Mouse (Mus musculus): ENCODE results near the gene Lhfpl2. TPM values are rescaled to one million over a fixed set of nuclear protein-coding genes. Genes with fewer than 3 reads are reported as not detected.

Lhfpl2 gene
- polyA plus RNA-seq, 1 experiment from 2014 or later = 6.8 TPM

- no peak overlapping the region for H3K4me2 ChIP-seq (replicated peaks; ENCODE audit: low read depth)
- DNase-seq (ENCODE audit: low spot score) (no peak), ATAC-seq (ENCODE audit: low FRiP score, low TSS enrichment) (no peak)
- no peak overlapping the region for H3K9ac ChIP-seq (ENCODE audit: low read length)
- no peak overlapping the region; the same call in 1 of the 2 replicates for H3K27ac ChIP-seq (replicated peaks)
- H3K36me3 ChIP-seq (ENCODE audit: control insufficient read depth, insufficient read depth, low read length) = no peaks in the 10 kb centered on the region
- H3K9me3 ChIP-seq (ENCODE audit: control insufficient read depth, low read length) = no peaks in the 10 kb centered on the region
- H3K27me3 ChIP-seq (ENCODE audit: control insufficient read depth, insufficient read depth, low read length) = no peaks in the 10 kb centered on the region
- TF ChIP-seq CTCF (IDR thresholded peaks at IDR 0.05; ENCODE audit: low read depth) (no peak), EP300 (optimal IDR thresholded peaks at IDR 0.05) (no peak)
- H3K4me1 ChIP-seq (replicated peaks; ENCODE audit: control insufficient read depth, insufficient read depth) = no peaks in the 10 kb centered on the region; the same call in 1 of the 2 replicates
- H3K4me3 ChIP-seq (ENCODE audit: low read depth, low read length) = no peak overlapping the region
- WGBS = 46% methylated on average over 11 of the region's 11 CpGs
Observed at GRCm38 (mm10) chr13:94178401-94179040, 120.9 kb downstream of the Lhfpl2 start.

GRCm38 (mm10) chr13:94180477-94181420, 123.2 kb downstream of the Lhfpl2 start:
- H3K4me2 ChIP-seq (replicated peaks; ENCODE audit: low read depth) = no peak overlapping the region
- WGBS = 74% methylated on average over 5 of the region's 5 CpGs
- no peaks in the 10 kb centered on the region for H3K4me1 ChIP-seq (replicated peaks; ENCODE audit: control insufficient read depth, insufficient read depth)
- no peaks in the 10 kb centered on the region for H3K27me3 ChIP-seq (ENCODE audit: control insufficient read depth, insufficient read depth, low read length)
- H3K36me3 ChIP-seq (ENCODE audit: control insufficient read depth, insufficient read depth, low read length) = no peaks in the 10 kb centered on the region
- peak; percentile 87 for ATAC-seq (ENCODE audit: low FRiP score, low TSS enrichment)
- no peaks in the 10 kb centered on the region for H3K9me3 ChIP-seq (ENCODE audit: control insufficient read depth, low read length)
- H3K4me3 ChIP-seq (ENCODE audit: low read depth, low read length) = no peak overlapping the region
- DNase-seq (ENCODE audit: low spot score) = no peak
- H3K27ac ChIP-seq (replicated peaks) = no peak overlapping the region
- no peak overlapping the region for H3K9ac ChIP-seq (ENCODE audit: low read length)
- TF ChIP-seq CTCF (IDR thresholded peaks at IDR 0.05; ENCODE audit: low read depth) (no peak), EP300 (optimal IDR thresholded peaks at IDR 0.05) (no peak)

GRCm38 (mm10) chr13:94182026-94182425, 124.4 kb downstream of the Lhfpl2 start:
- TF ChIP-seq CTCF (IDR thresholded peaks at IDR 0.05; ENCODE audit: low read depth) (no peak), EP300 (optimal IDR thresholded peaks at IDR 0.05) (no peak)
- Histone ChIP-seq H3K4me1 (replicated peaks; ENCODE audit: control insufficient read depth, insufficient read depth) (no peaks in the 10 kb centered on the region), H3K27ac (replicated peaks) (no peak overlapping the region), H3K27me3 (ENCODE audit: control insufficient read depth, insufficient read depth, low read length) (no peaks in the 10 kb centered on the region), H3K4me2 (replicated peaks; ENCODE audit: low read depth) (no peak overlapping the region), H3K9ac (ENCODE audit: low read length) (no peak overlapping the region), H3K4me3 (ENCODE audit: low read depth, low read length) (no peak overlapping the region), H3K9me3 (ENCODE audit: control insufficient read depth, low read length) (no peaks in the 10 kb centered on the region), H3K36me3 (ENCODE audit: control insufficient read depth, insufficient read depth, low read length) (no peaks in the 10 kb centered on the region)
- DNase-seq (ENCODE audit: low spot score) (no peak), ATAC-seq (ENCODE audit: low FRiP score, low TSS enrichment) (no peak)
- WGBS = 83% methylated on average over 5 of the region's 5 CpGs

- H3K4me3 ChIP-seq (ENCODE audit: low read depth, low read length) = no peak overlapping the region
- DNase-seq (ENCODE audit: low spot score) (no peak), ATAC-seq (ENCODE audit: low FRiP score, low TSS enrichment) (no peak)
- H3K36me3 ChIP-seq (ENCODE audit: control insufficient read depth, insufficient read depth, low read length) = no peaks in the 10 kb centered on the region
- H3K27ac ChIP-seq (replicated peaks) = no peak overlapping the region
- H3K4me2 ChIP-seq (replicated peaks; ENCODE audit: low read depth) = no peak overlapping the region
- no peak overlapping the region for H3K9ac ChIP-seq (ENCODE audit: low read length)
- H3K9me3 ChIP-seq (ENCODE audit: control insufficient read depth, low read length) = no peaks in the 10 kb centered on the region
- H3K4me1 ChIP-seq (replicated peaks; ENCODE audit: control insufficient read depth, insufficient read depth) = no peaks in the 10 kb centered on the region
- H3K27me3 ChIP-seq (ENCODE audit: control insufficient read depth, insufficient read depth, low read length) = no peaks in the 10 kb centered on the region
- TF ChIP-seq CTCF (IDR thresholded peaks at IDR 0.05; ENCODE audit: low read depth) = no peak
- no peak for TF ChIP-seq EP300 (optimal IDR thresholded peaks at IDR 0.05)
- WGBS = 66% methylated on average over 8 of the region's 8 CpGs
Observed at GRCm38 (mm10) chr13:94183372-94184021, 125.9 kb downstream of the Lhfpl2 start.

GRCm38 (mm10) chr13:94184726-94185456, 127.3 kb downstream of the Lhfpl2 start:
- Histone ChIP-seq H3K9me3 (ENCODE audit: control insufficient read depth, low read length) (no peaks in the 10 kb centered on the region), H3K4me2 (replicated peaks; ENCODE audit: low read depth) (no peak overlapping the region), H3K9ac (ENCODE audit: low read length) (no peak overlapping the region), H3K27ac (replicated peaks) (no peak overlapping the region), H3K36me3 (ENCODE audit: control insufficient read depth, insufficient read depth, low read length) (no peaks in the 10 kb centered on the region), H3K4me3 (ENCODE audit: low read depth, low read length) (no peak overlapping the region), H3K27me3 (ENCODE audit: control insufficient read depth, insufficient read depth, low read length) (no peaks in the 10 kb centered on the region), H3K4me1 (replicated peaks; ENCODE audit: control insufficient read depth, insufficient read depth) (no peaks in the 10 kb centered on the region)
- TF ChIP-seq EP300 (optimal IDR thresholded peaks at IDR 0.05) = no peak
- no peak for TF ChIP-seq CTCF (IDR thresholded peaks at IDR 0.05; ENCODE audit: low read depth)
- DNase-seq (ENCODE audit: low spot score) (no peak), ATAC-seq (ENCODE audit: low FRiP score, low TSS enrichment) (no peak)
- WGBS = 82% methylated on average over 10 of the region's 10 CpGs
